Mouse (Mus musculus) kidney, embryonic 15.5 days (tissue): ENCODE results near the gene Dcaf17. TPM values are rescaled to one million over a fixed set of nuclear protein-coding genes. Genes with fewer than 3 reads are reported as not detected.

Source experiments
- ATAC-seq: fragments of 200-750 bp; cut with Nextera tagmentation; replicated peaks from 2 replicates; pipeline ENCODE4 v1.8.0; 2017; ENCODE audit warnings: moderate TSS enrichment; ENCODE audit not compliant: low FRiP score
- H3K27ac ChIP-seq: fragments of 300-500 bp; sonication (generic); 2 replicates; pipeline ENCODE4 v1.5.1; 2015; ENCODE audit warnings: mild to moderate bottlenecking, inconsistent platforms
- H3K27me3 ChIP-seq: fragments of 300-500 bp; sonication (generic); 2 replicates; pipeline ENCODE4 v1.6.1; 2015; ENCODE audit warnings: inconsistent platforms
- H3K36me3 ChIP-seq: fragments of 300-500 bp; sonication (generic); 2 replicates; pipeline ENCODE4 v1.6.1; 2015; ENCODE audit warnings: inconsistent platforms
- H3K4me1 ChIP-seq: fragments of 300-500 bp; sonication (generic); 2 replicates; pipeline ENCODE4 v1.6.1; 2015; ENCODE audit warnings: inconsistent platforms
- H3K4me2 ChIP-seq: fragments of 300-500 bp; sonication (generic); 2 replicates; pipeline ENCODE4 v1.6.1; 2015; ENCODE audit warnings: moderate library complexity, mild to moderate bottlenecking, inconsistent platforms
- H3K4me3 ChIP-seq: fragments of 300-500 bp; sonication (generic); replicated peaks from 2 replicates; pipeline ENCODE4 v1.5.1; 2015; ENCODE audit warnings: mild to moderate bottlenecking, inconsistent platforms
- H3K9ac ChIP-seq: fragments of 300-500 bp; sonication (generic); 2 replicates; pipeline ENCODE4 v1.6.1; 2015; ENCODE audit warnings: mild to moderate bottlenecking, inconsistent platforms
- H3K9me3 ChIP-seq: fragments of 300-500 bp; sonication (generic); replicated peaks from 2 replicates; pipeline ENCODE4 v1.6.1; 2016; ENCODE audit warnings: inconsistent platforms
- WGBS: fragments of 180-500 bp; shearing (Covaris S2); methylation state at CpG from one replicate; pipeline ENCODE4 v1.1.7; 2015; ENCODE audit warnings: mixed read lengths; 5-methylcytosine and 5-hydroxymethylcytosine counted together
- polyA plus RNA-seq: library from polyadenylated mRNA; unstranded; fragments of >200 nt; fragmentation: Nextera tagmentation; extraction: Ambion mirVana; gene quantifications from 2 replicates; pipeline ENCODE4 v1.2.1, GENCODE M21; 2015

Dcaf17 gene
- polyA plus RNA-seq, result 33.2 and 35.8 TPM in 2 replicates

GRCm38 (mm10) chr2:71055300-71056114 lies at the start of gene Dcaf17, which contains the start of gene Mettl8:
Gene Dcaf17, plus strand, starts transcription at chr2:71055328.
Gene Mettl8, minus strand, starts transcription at chr2:71055583.
- Histone ChIP-seq H3K4me1 (peaks cover 13% of the 10 kb centered on the region), H3K27ac (peak within 1 kb of the TSS; percentile 96), H3K9ac (peak within 1 kb of the TSS; percentile 75), H3K4me2 (peak within 1 kb of the TSS; percentile 74), H3K36me3 (peaks cover 17% of the 10 kb centered on the region), H3K9me3 (no peaks in the 10 kb centered on the region), H3K4me3 (peak within 1 kb of the TSS; percentile 86), H3K27me3 (no peaks in the 10 kb centered on the region)
- peak; percentile 98 for ATAC-seq
- WGBS, result 1% methylated on average over 57 of the region's 57 CpGs

GRCm38 (mm10) chr2:71011816-71012215 lies 43.3 kb upstream of the Dcaf17 start:
- 98% methylated on average over 1 of the region's 1 CpGs for WGBS
- no peak overlapping the region for H3K4me2 ChIP-seq
- ATAC-seq, result no peak

DNA sequence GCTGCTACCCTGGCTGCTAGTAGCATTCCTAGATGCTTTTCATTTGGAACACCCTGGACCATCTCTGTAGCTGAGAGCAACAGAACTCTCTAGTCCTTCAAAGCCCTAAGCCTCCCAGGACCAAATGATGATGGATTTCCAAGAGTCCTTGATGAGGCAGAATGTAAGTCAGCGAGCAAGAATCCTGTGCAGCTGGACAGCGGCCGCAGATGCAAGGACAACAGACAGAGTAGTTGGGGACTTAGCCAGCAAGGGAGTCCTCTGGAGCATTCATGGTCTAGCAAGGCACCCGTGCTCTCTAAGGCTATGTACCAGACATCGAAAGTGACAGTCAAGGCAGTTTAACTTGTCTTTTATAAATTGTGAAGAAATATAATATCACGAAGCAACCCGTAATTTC lies 41.6 kb upstream of the Dcaf17 start:
- Histone ChIP-seq H3K9me3 (no peaks in the 10 kb centered on the region), H3K4me2 (no peak overlapping the region), H3K4me1 (no peaks in the 10 kb centered on the region), H3K27me3 (no peaks in the 10 kb centered on the region), H3K4me3 (no peak overlapping the region), H3K27ac (no peak overlapping the region), H3K9ac (no peak overlapping the region), H3K36me3 (peaks cover 4% of the 10 kb centered on the region; the same call in 1 of the 2 replicates)
- ATAC-seq, result no peak
- WGBS, result 92% methylated on average over 7 of the region's 7 CpGs

More at GRCm38 (mm10) chr2:71011816-71012215, 43.3 kb upstream of the Dcaf17 start:
- Histone ChIP-seq H3K9me3 (no peaks in the 10 kb centered on the region), H3K27me3 (no peaks in the 10 kb centered on the region), H3K4me1 (no peaks in the 10 kb centered on the region), H3K36me3 (peaks cover 4% of the 10 kb centered on the region; the same call in 1 of the 2 replicates), H3K9ac (no peak overlapping the region), H3K27ac (no peak overlapping the region), H3K4me3 (no peak overlapping the region)

DNA sequence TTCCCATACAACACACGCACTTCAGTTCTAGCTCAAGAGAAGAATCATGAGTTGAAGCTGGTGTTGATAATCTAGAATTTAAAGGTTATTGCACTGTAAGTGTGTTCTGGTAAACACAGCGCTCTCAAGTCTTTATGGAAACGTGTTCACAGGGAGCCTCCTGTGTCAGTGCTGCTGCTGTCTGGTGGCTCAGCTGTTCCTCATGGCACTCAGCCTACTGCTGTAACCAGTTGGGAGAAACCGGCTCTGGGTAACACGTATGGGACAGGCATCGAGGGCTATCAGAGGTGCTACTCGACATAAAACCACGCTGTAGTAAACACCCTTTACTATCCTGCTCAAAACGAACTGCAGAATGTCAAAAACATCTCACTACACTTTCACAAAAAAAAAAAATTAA lies 35.9 kb upstream of the Dcaf17 start:
- Histone ChIP-seq H3K9me3 (no peaks in the 10 kb centered on the region), H3K27ac (no peak overlapping the region), H3K27me3 (no peaks in the 10 kb centered on the region), H3K36me3 (peaks cover 4% of the 10 kb centered on the region; the same call in 1 of the 2 replicates), H3K9ac (no peak overlapping the region), H3K4me2 (no peak overlapping the region), H3K4me3 (no peak overlapping the region), H3K4me1 (no peaks in the 10 kb centered on the region)
- 57% methylated on average over 9 of the region's 9 CpGs for WGBS
- no peak for ATAC-seq

GRCm38 (mm10) chr2:71019704-71020375 lies 35.3 kb upstream of the Dcaf17 start:
- H3K36me3 ChIP-seq, result peaks cover 4% of the 10 kb centered on the region; the same call in 1 of the 2 replicates
- no peaks in the 10 kb centered on the region for H3K27me3 ChIP-seq
- WGBS, result 76% methylated on average over 8 of the region's 8 CpGs
- no peaks in the 10 kb centered on the region for H3K4me1 ChIP-seq
- H3K9me3 ChIP-seq, result no peaks in the 10 kb centered on the region
- H3K27ac ChIP-seq, result no peak overlapping the region
- H3K9ac ChIP-seq, result no peak overlapping the region
- H3K4me3 ChIP-seq, result no peak overlapping the region
- no peak for ATAC-seq
- no peak overlapping the region for H3K4me2 ChIP-seq

DNA sequence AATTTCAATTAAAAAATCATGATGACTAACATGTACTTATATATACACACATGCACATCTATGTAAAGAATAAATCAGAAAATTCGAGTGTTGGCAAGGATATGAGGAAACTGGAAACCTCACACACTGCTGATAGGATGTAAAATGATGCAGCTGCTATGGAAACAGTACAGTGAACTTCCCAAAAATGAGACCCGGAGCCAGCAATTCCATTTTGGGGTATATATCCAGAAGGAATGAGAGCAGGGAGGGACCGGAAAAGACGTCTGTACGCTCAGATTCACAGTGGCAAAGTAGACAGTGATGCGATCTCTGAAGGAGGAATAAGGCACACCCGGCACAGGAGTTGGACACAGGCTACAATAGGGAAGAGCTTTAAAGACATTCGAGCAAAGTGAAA lies 34.5 kb upstream of the Dcaf17 start:
- 79% methylated on average over 8 of the region's 8 CpGs for WGBS
- ATAC-seq, result no peak
- no peaks in the 10 kb centered on the region for H3K27me3 ChIP-seq

GRCm38 (mm10) chr2:71022991-71023390 lies 32.1 kb upstream of the Dcaf17 start:
- Histone ChIP-seq H3K36me3 (no peaks in the 10 kb centered on the region), H3K4me1 (peaks cover 10% of the 10 kb centered on the region; the same call in 1 of the 2 replicates), H3K4me3 (no peak overlapping the region), H3K9ac (no peak overlapping the region), H3K27ac (no peak overlapping the region), H3K9me3 (no peaks in the 10 kb centered on the region), H3K4me2 (no peak overlapping the region), H3K27me3 (no peaks in the 10 kb centered on the region)
- no peak for ATAC-seq
- 88% methylated on average over 6 of the region's 6 CpGs for WGBS

More for the DNA sequence above, 34.5 kb upstream of the Dcaf17 start:
- Histone ChIP-seq H3K4me3 (no peak overlapping the region), H3K27ac (no peak overlapping the region), H3K36me3 (0 out of 2 replicates have a peak, but pooled peaks cover 4% of the 10 kb centered on the region), H3K9me3 (no peaks in the 10 kb centered on the region), H3K4me1 (peaks cover 3% of the 10 kb centered on the region; the same call in 1 of the 2 replicates), H3K4me2 (no peak overlapping the region), H3K9ac (no peak overlapping the region)

DNA sequence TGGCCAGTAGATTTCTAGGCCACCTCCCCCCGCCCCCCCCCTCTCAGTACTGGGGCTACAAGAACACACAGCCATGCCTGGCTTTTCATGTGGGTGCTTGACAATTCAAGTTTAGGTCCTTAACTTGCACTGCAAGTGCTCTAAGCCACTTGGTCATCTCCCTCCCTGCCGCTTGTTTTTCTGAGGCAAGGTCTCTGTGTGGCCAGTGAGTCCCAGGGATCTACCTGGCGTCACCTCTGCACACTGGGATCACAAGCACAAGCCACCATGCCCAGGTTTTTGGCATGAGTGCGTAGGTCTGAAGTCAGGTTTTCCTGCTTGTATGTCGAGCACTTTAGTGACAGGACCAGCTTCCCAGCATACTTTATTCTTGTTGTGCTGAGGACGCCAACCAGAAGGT lies 31.1 kb upstream of the Dcaf17 start:
- peaks cover 10% of the 10 kb centered on the region; the same call in 1 of the 2 replicates for H3K4me1 ChIP-seq
- no peak overlapping the region for H3K9ac ChIP-seq
- WGBS, result 90% methylated on average over 6 of the region's 6 CpGs
- H3K9me3 ChIP-seq, result no peaks in the 10 kb centered on the region
- no peak overlapping the region for H3K27ac ChIP-seq
- no peaks in the 10 kb centered on the region for H3K36me3 ChIP-seq
- no peak for ATAC-seq
- H3K27me3 ChIP-seq, result no peaks in the 10 kb centered on the region
- H3K4me3 ChIP-seq, result no peak overlapping the region
- no peak overlapping the region for H3K4me2 ChIP-seq

DNA sequence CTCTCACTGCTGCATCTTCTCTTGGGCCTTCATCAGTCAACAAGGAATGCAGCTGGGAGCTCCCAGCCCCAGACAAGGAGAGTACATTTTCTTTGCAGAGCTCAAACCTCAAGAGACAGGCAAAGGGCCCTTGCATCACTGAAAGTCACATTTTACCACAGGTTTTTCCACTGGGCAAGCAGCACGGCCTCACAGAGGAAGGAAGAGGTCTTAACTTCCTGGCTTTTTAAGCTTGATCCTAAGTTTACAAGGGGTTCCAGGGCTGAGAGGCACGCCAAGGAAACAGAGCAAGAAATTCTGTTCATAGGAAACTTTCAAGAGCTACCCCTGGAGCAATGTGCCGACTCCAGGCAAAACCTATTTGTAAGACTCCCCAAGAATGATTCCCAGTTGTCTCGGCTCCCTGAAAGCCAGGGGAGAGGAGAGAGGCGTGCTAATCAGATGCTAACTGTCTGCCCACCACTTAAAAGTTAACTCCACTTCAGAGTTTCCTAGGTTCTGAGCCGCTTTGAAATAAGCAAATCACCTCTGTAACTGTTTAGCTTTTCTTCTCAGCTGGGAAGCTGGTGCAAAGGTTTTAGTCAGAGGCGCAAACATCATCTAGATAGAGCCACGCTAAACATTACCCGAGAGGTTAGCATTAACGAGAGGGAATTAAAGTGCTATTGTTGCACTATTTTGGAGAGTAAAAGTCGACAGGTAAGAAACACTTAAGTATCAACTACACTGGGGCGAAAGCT lies 29.4 kb upstream of the Dcaf17 start:
- 48% methylated on average over 12 of the region's 12 CpGs for WGBS
- ATAC-seq, result 0 out of 2 replicates have a peak, but pooled peaks have one; percentile 41
- no peak overlapping the region for H3K4me2 ChIP-seq
- H3K9me3 ChIP-seq, result no peaks in the 10 kb centered on the region
- peak overlapping the region; percentile 77 for H3K27ac ChIP-seq
- no peak overlapping the region for H3K9ac ChIP-seq
- peaks cover 10% of the 10 kb centered on the region; the same call in 1 of the 2 replicates for H3K4me1 ChIP-seq
- H3K4me3 ChIP-seq, result no peak overlapping the region
- no peaks in the 10 kb centered on the region for H3K36me3 ChIP-seq
- no peaks in the 10 kb centered on the region for H3K27me3 ChIP-seq

DNA sequence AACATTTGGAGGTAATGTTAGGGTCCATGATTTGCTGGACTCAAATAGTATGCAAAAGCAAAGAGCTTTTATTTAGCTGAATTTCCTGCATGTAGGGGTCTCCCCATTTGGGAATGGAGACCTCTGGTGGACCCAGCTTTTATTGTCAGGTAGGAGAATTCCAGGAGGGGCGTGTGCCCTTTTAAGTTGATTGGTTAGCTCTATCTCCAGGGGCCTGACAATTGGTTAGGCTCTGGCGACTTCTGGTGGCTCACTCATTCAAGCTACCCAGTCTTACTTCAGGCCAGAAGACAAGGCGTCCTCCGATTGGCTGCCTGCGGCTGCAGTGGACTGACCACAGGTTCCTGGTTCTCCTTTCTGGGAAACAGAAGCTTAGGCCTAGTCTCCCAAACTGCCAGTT lies 28.3 kb upstream of the Dcaf17 start:
- no peaks in the 10 kb centered on the region for H3K36me3 ChIP-seq
- no peak overlapping the region for H3K4me3 ChIP-seq
- H3K9ac ChIP-seq, result no peak overlapping the region
- 45% methylated on average over 5 of the region's 5 CpGs for WGBS
- H3K27me3 ChIP-seq, result no peaks in the 10 kb centered on the region
- ATAC-seq, result peak; percentile 80
- H3K4me2 ChIP-seq, result no peak overlapping the region
- no peaks in the 10 kb centered on the region for H3K9me3 ChIP-seq
- H3K27ac ChIP-seq, result peak overlapping the region; percentile 7; the same call in 1 of the 2 replicates
- H3K4me1 ChIP-seq, result peaks cover 10% of the 10 kb centered on the region; the same call in 1 of the 2 replicates

- no peak overlapping the region for H3K4me2 ChIP-seq
- H3K9me3 ChIP-seq, result no peaks in the 10 kb centered on the region
- no peak overlapping the region for H3K27ac ChIP-seq
- no peaks in the 10 kb centered on the region for H3K27me3 ChIP-seq
- no peaks in the 10 kb centered on the region for H3K36me3 ChIP-seq
- no peak for ATAC-seq
- H3K4me3 ChIP-seq, result no peak overlapping the region
- 97% methylated on average over 9 of the region's 9 CpGs for WGBS
- H3K4me1 ChIP-seq, result peaks cover 10% of the 10 kb centered on the region; the same call in 1 of the 2 replicates
- no peak overlapping the region for H3K9ac ChIP-seq
Measured at GRCm38 (mm10) chr2:71027631-71028030, 27.5 kb upstream of the Dcaf17 start.
